Mouse (Mus musculus) pancreas, adult 10 weeks (tissue): Measurements from ENCODE around the gene Plagl2. TPM values are rescaled to one million over a fixed set of nuclear protein-coding genes. Genes with fewer than 3 reads are reported as not detected.

Experiments used
- polyA plus RNA-seq: library from polyadenylated mRNA; stranded (reverse); fragments of 350-450 nt; fragmentation: Illumina TruSeq; extraction: RNeasy Lipid Tissue Mini Kit (QIAGEN cat#74804); gene quantifications from one replicate; pipeline ENCODE4 v1.2.3, GENCODE M21; 2015; ENCODE audit warnings: low read depth, low replicate concordance; ENCODE audit not compliant: insufficient read depth

The Plagl2 gene
- 1.6 TPM for polyA plus RNA-seq

DNA sequence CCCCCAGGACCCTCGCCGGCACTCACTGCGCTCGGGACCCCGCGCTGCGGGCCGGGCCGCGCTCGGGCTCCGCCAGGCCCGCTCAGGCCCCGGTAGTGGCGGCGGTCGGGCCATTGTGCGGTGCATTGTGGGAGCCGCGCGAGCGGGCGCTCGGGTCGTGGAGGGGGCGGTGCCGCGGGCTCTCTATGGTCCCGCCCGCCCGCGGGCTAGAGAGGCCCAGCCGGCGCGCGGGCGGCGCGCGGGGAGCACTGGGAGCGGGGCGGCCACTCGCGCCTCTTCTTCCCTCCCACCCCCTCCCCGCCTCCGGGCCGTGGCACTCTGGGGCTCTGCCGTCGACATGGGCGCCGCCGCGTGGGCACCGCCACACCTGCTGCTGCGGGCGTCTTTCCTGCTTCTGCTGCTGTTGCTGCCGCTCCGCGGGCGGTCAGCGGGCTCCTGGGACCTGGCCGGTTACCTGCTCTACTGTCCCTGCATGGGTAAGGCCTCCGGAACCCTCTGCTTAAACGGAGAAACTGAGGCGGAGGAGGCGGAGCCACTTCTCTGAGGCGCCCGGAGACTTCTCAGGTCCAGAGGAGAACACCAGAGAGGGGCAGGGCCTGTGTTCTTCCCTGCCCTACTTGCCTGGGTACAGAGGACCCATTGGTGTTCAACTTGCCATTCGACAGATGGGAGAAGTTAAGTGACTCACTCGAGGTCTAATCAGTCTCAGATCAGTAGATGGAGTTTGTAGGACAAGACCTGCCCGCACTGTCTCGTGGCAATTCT lies at the start of gene Plagl2, which contains the start of gene Pofut1:
TSS of gene Plagl2 (minus strand) at position 177 of the 765 bp plus-strand sequence.
TSS of gene Pofut1 (plus strand) at position 284 of the 765 bp plus-strand sequence.

DNA sequence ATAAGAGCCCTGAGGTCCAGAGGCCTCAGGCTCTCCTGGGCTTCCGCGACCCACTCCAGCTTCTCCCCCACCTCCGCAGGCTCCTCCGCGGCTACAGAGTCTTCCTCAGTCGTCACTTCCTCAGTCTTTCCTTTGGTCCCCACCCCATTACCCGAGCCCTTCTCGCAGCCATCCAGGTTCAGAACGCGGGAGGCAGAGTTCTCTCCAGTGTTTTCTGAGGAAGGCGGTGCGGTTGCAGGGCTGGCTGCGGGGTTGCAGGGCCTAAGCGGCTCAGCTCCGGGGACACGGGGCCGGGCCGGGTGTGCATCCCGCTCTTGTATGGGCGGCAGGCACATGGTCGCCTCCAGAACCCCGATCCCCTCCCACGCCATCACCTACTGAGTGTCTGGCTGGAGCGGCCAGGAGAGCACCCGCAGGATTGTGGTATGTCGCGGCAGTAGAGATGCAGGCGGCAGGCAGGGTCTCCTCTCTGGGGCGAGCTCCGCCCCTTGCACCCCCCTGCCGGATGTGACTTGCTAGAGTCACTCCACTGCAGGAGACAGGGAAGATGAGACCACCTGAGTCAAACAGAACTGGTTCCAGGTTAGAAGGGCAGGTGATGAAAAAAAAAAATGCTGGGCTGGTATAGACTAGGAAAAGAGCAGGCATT lies 16.2 kb downstream of the Plagl2 start, which contains the start of gene Tspyl3:
TSS of gene Tspyl3 (minus strand) at position 496 of the 649 bp plus-strand sequence.

Other genes starting within 250 kb of the Plagl2 start
- 34.0 TPM for gene Pdrg1, start 226.0 kb downstream of the Plagl2 start, polyA plus RNA-seq
- gene Xkr7, start 209.6 kb downstream of the Plagl2 start, polyA plus RNA-seq: not detected
- 17.8 TPM for gene Ccm2l, start 175.5 kb downstream of the Plagl2 start, polyA plus RNA-seq
- gene Hck, start 133.0 kb downstream of the Plagl2 start, polyA plus RNA-seq: 1.0 TPM
- 12.8 TPM for gene Tm9sf4, start 80.1 kb downstream of the Plagl2 start, polyA plus RNA-seq
- gene Tspyl3, start 16.0 kb downstream of the Plagl2 start, polyA plus RNA-seq: 0.52 TPM
- gene Pofut1, start 107 bp upstream of the Plagl2 start, polyA plus RNA-seq: 4.7 TPM
- 2.8 TPM for gene Kif3b, start 50.0 kb upstream of the Plagl2 start, polyA plus RNA-seq
- gene Asxl1, start 104.4 kb upstream of the Plagl2 start, polyA plus RNA-seq: 5.4 TPM